ENCODE assay signal across 20 mouse cellular contexts in genomic region chr15:56023862-56024484, GRCm38 (mm10).
DNase-seq lines count a peak whose midpoint lies in the region; ATAC-seq and TF ChIP-seq lines count a peak whose summit lies in the region.
"Had no signal": no experiment of that assay in that cellular context is flagged by ENCODE, and none has a peak within 500 bp of the region (broad histone marks: within the 10 kb centered on the region; RNA-seq: fewer than 3 reads in every experiment).

No protein-coding gene starts in this region.

- H3ac ChIP-seq in myocyte (ENCODE audit: control insufficient read depth, insufficient read length), result no peak overlapping the region

- 82% methylated on average over 5 of the region's 5 CpGs for WGBS in hindbrain, embryonic 15.5 days
- WGBS in hindbrain, embryonic 10.5 days, result 88% methylated on average over 5 of the region's 5 CpGs
- WGBS in midbrain, embryonic 14.5 days, result 86% methylated on average over 5 of the region's 5 CpGs
- 85% methylated on average over 5 of the region's 5 CpGs for WGBS in midbrain, embryonic 13.5 days

- no peak overlapping the region for H3K4me3 ChIP-seq in hindbrain, embryonic 15.5 days
- no peak overlapping the region for H3K4me3 ChIP-seq in hindbrain, embryonic 10.5 days
- no peak overlapping the region for H3K4me3 ChIP-seq in midbrain, embryonic 14.5 days (replicated peaks; ENCODE audit: low read depth, low read length)
- H3K4me3 ChIP-seq in midbrain, embryonic 13.5 days (replicated peaks), result no peak overlapping the region
- H3K4me3 ChIP-seq in myocyte, result no peak overlapping the region
- H3K4me3 ChIP-seq: embryonic facial prominence, embryonic 12.5 days; forebrain, embryonic 12.5 days; heart, adult 2 months; heart, embryonic 15.5 days had no signal

- H3K9ac ChIP-seq in hindbrain, embryonic 15.5 days, result no peak overlapping the region
- no peak overlapping the region for H3K9ac ChIP-seq in midbrain, embryonic 14.5 days (replicated peaks; ENCODE audit: low read length)
- H3K9ac ChIP-seq in midbrain, embryonic 13.5 days (replicated peaks), result no peak overlapping the region
- H3K9ac ChIP-seq: embryonic facial prominence, embryonic 12.5 days; forebrain, embryonic 12.5 days; heart, embryonic 15.5 days had no signal

- peak; percentile 20; the same call in 1 of the 2 replicates for ATAC-seq in hindbrain, embryonic 15.5 days (ENCODE audit: low FRiP score, low read depth)
- ATAC-seq in midbrain, embryonic 14.5 days (ENCODE audit: low FRiP score, low TSS enrichment), result no peak
- no peak for ATAC-seq in midbrain, embryonic 13.5 days

- no peak overlapping the region for H3K4me2 ChIP-seq in hindbrain, embryonic 15.5 days
- H3K4me2 ChIP-seq in midbrain, embryonic 14.5 days (ENCODE audit: low read length), result no peak overlapping the region
- no peak overlapping the region for H3K4me2 ChIP-seq in midbrain, embryonic 13.5 days (replicated peaks)
- H3K4me2 ChIP-seq in myocyte (ENCODE audit: low read depth), result no peak overlapping the region
- H3K4me2 ChIP-seq: embryonic facial prominence, embryonic 12.5 days; forebrain, embryonic 12.5 days; heart, embryonic 11.5 days; heart, embryonic 15.5 days had no signal

- no peak overlapping the region for H3K27ac ChIP-seq in hindbrain, embryonic 15.5 days (replicated peaks)
- H3K27ac ChIP-seq in hindbrain, embryonic 10.5 days, result no peak overlapping the region
- H3K27ac ChIP-seq in midbrain, embryonic 14.5 days (replicated peaks; ENCODE audit: low read depth, low read length), result no peak overlapping the region
- H3K27ac ChIP-seq in midbrain, embryonic 13.5 days, result no peak overlapping the region
- H3K27ac ChIP-seq: embryonic facial prominence, embryonic 12.5 days; forebrain, embryonic 12.5 days; heart, adult 2 months; heart, embryonic 15.5 days had no signal

- DNase-seq in hindbrain, embryonic 10.5 days (ENCODE audit: low spot score), result no peak
- DNase-seq in midbrain, embryonic 14.5 days, result peak; percentile 31
- peak; percentile 10 for DNase-seq in NIH3T3 (ENCODE audit: low read depth)
- no peak for DNase-seq in yolk sac, embryonic 10.5 days (ENCODE audit: low spot score)
- DNase-seq: adrenal gland, adult 8-10 months; adrenal gland, postnatal 36 days; cerebellum, adult 11-12 months; cerebellum, adult 9-10 months; cerebellum, postnatal 25 days; gastrocnemius, postnatal 14 days; heart, adult 2 months; heart, postnatal 14 days had no signal

- H3K36me3 ChIP-seq in hindbrain, embryonic 15.5 days, result no peaks in the 10 kb centered on the region
- H3K36me3 ChIP-seq in hindbrain, embryonic 10.5 days, result no peaks in the 10 kb centered on the region
- no peaks in the 10 kb centered on the region for H3K36me3 ChIP-seq in midbrain, embryonic 14.5 days (ENCODE audit: control insufficient read depth, insufficient read depth, low read length)
- H3K36me3 ChIP-seq in midbrain, embryonic 13.5 days, result no peaks in the 10 kb centered on the region
- no peaks in the 10 kb centered on the region for H3K36me3 ChIP-seq in myocyte (ENCODE audit: control insufficient read depth, insufficient read depth)
- H3K36me3 ChIP-seq: embryonic facial prominence, embryonic 12.5 days; forebrain, embryonic 12.5 days; heart, embryonic 15.5 days had no signal

- no peak for TF ChIP-seq POLR2A in myocyte (IDR thresholded peaks at IDR 0.05; ENCODE audit: insufficient read length, low read depth)

- H3K4me1 ChIP-seq in hindbrain, embryonic 15.5 days (replicated peaks), result no peaks in the 10 kb centered on the region
- peaks cover 11% of the 10 kb centered on the region; the same call in 1 of the 2 replicates for H3K4me1 ChIP-seq in hindbrain, embryonic 10.5 days (replicated peaks)
- H3K4me1 ChIP-seq in midbrain, embryonic 14.5 days (ENCODE audit: control insufficient read depth, insufficient read depth, low read length), result no peaks in the 10 kb centered on the region
- peaks cover 3% of the 10 kb centered on the region; the same call in 1 of the 2 replicates for H3K4me1 ChIP-seq in midbrain, embryonic 13.5 days (replicated peaks)
- H3K4me1 ChIP-seq: embryonic facial prominence, embryonic 12.5 days; heart, embryonic 15.5 days had no signal

- no peaks in the 10 kb centered on the region for H3K79me2 ChIP-seq in myocyte (ENCODE audit: control insufficient read depth, insufficient read depth)

- H3K27me3 ChIP-seq in hindbrain, embryonic 15.5 days, result no peaks in the 10 kb centered on the region
- peaks cover 11% of the 10 kb centered on the region; the same call in 1 of the 2 replicates for H3K27me3 ChIP-seq in hindbrain, embryonic 10.5 days (ENCODE audit: insufficient read depth, poor library complexity, severe bottlenecking)
- no peaks in the 10 kb centered on the region for H3K27me3 ChIP-seq in midbrain, embryonic 14.5 days (ENCODE audit: control insufficient read depth, insufficient read depth, low read length)
- no peaks in the 10 kb centered on the region for H3K27me3 ChIP-seq in midbrain, embryonic 13.5 days
- H3K27me3 ChIP-seq in myocyte (ENCODE audit: control insufficient read depth, insufficient read depth, insufficient read length), result no peaks in the 10 kb centered on the region
- H3K27me3 ChIP-seq: CH12.LX; embryonic facial prominence, embryonic 12.5 days; forebrain, embryonic 12.5 days; heart, embryonic 15.5 days had no signal

- no peaks in the 10 kb centered on the region for H3K9me3 ChIP-seq in hindbrain, embryonic 15.5 days
- no peaks in the 10 kb centered on the region for H3K9me3 ChIP-seq in hindbrain, embryonic 10.5 days
- no peaks in the 10 kb centered on the region for H3K9me3 ChIP-seq in midbrain, embryonic 14.5 days (ENCODE audit: control insufficient read depth, low read length)
- no peaks in the 10 kb centered on the region for H3K9me3 ChIP-seq in midbrain, embryonic 13.5 days
- H3K9me3 ChIP-seq: embryonic facial prominence, embryonic 12.5 days; heart, embryonic 15.5 days had no signal

TF ChIP-seq in myocyte, 11 proteins besides CTCF, POLR2A, EP300 and RAD21:
- no peak for TF ChIP-seq USF1 (IDR thresholded peaks at IDR 0.05; ENCODE audit: low read depth)
- peak; percentile 86 for TF ChIP-seq SRF (IDR thresholded peaks at IDR 0.05; ENCODE audit: control insufficient read depth, insufficient read length, low read depth)
- TF ChIP-seq MAX (IDR thresholded peaks at IDR 0.05; ENCODE audit: low read depth), result no peak

Comparison
In these comparisons a context has a peak if more than half of its experiments do, and no peak if none do; other contexts are left out.
1. DNase-seq: peak in midbrain, embryonic 14.5 days (single experiment) and NIH3T3 (single experiment); none in hindbrain, embryonic 10.5 days (single experiment) and yolk sac, embryonic 10.5 days (single experiment).